Mouse (Mus musculus) T-helper 17 cell (primary cell): ENCODE results near the gene Psmb2.

Source experiments
- in situ Hi-C, 2 experiments: fragments of 300-600 bp; cut with MboI, MseI; formaldehyde crosslinking; loops; 1 replicate in 1 of 2; 2 replicates in 1 of 2; pipeline ENCODE4 v1.15.1; 2025; ENCODE audit warnings: high pct_unique_total_duplicates in 2 of 2

The Psmb2 gene

GRCm38 (mm10) chr4:126677054-126678003 lies at the start of gene Psmb2:
Gene Psmb2 (plus strand): TSS chr4:126677630.
- in situ Hi-C loops: no loop called here

- in situ Hi-C loops: no loop called here
These were observed 45.5 kb upstream of the Psmb2 start for GRCm38 (mm10) chr4:126631922-126632321.

GRCm38 (mm10) chr4:126632668-126633067 lies 44.8 kb upstream of the Psmb2 start:
- in situ Hi-C loops: no loop called here

GRCm38 (mm10) chr4:126636330-126636729 lies 41.1 kb upstream of the Psmb2 start:
- in situ Hi-C loops: no loop called here

GRCm38 (mm10) chr4:126637446-126637845 lies 40.0 kb upstream of the Psmb2 start:
- in situ Hi-C loops: no loop called here

GRCm38 (mm10) chr4:126639339-126639738 lies 38.1 kb upstream of the Psmb2 start:
- in situ Hi-C loops: no loop called here

- in situ Hi-C loops: loop anchor here in 1 of 2 experiments (10.0 kb wide), 1 partner anchor 1877 kb away; no protein-coding TSS in a partner anchor
These were observed 35.5 kb upstream of the Psmb2 start for GRCm38 (mm10) chr4:126641901-126642300.

- in situ Hi-C loops: loop anchor here in 1 of 2 experiments (10.0 kb wide), 1 partner anchor 1879 kb away; no protein-coding TSS in a partner anchor
These were observed 33.6 kb upstream of the Psmb2 start for GRCm38 (mm10) chr4:126643815-126644214.

GRCm38 (mm10) chr4:126644333-126644963 lies 33.0 kb upstream of the Psmb2 start:
- in situ Hi-C loops: loop anchor here in 1 of 2 experiments (10.0 kb wide), 1 partner anchor 1880 kb away; no protein-coding TSS in a partner anchor

- in situ Hi-C loops: loop anchor here in 1 of 2 experiments (10.0 kb wide), 1 partner anchor 1883 kb away; no protein-coding TSS in a partner anchor
These were observed 29.2 kb upstream of the Psmb2 start for GRCm38 (mm10) chr4:126647996-126648910.

- in situ Hi-C loops: no loop called here
These were observed 24.3 kb upstream of the Psmb2 start for GRCm38 (mm10) chr4:126653148-126653547.

GRCm38 (mm10) chr4:126655356-126655755 lies 22.1 kb upstream of the Psmb2 start:
- in situ Hi-C loops: no loop called here

- in situ Hi-C loops: no loop called here
These were observed 16.2 kb upstream of the Psmb2 start for GRCm38 (mm10) chr4:126661249-126661648.

GRCm38 (mm10) chr4:126667075-126667474 lies 10.4 kb upstream of the Psmb2 start:
- in situ Hi-C loops: no loop called here

GRCm38 (mm10) chr4:126682298-126682697 lies 4.9 kb downstream of the Psmb2 start:
- in situ Hi-C loops: no loop called here

GRCm38 (mm10) chr4:126683084-126683483 lies 5.7 kb downstream of the Psmb2 start:
- in situ Hi-C loops: no loop called here

GRCm38 (mm10) chr4:126689457-126689856 lies 12.0 kb downstream of the Psmb2 start:
- in situ Hi-C loops: no loop called here

- in situ Hi-C loops: no loop called here
These were observed 15.6 kb downstream of the Psmb2 start for GRCm38 (mm10) chr4:126693021-126693420.

GRCm38 (mm10) chr4:126696908-126697307 lies 19.5 kb downstream of the Psmb2 start:
- in situ Hi-C loops: no loop called here

GRCm38 (mm10) chr4:126706630-126707438 lies 29.4 kb downstream of the Psmb2 start:
- in situ Hi-C loops: no loop called here
